Mouse (Mus musculus) G1E-ER4 (cell line): Measurements from ENCODE around the gene Trim26. TPM values are rescaled to one million over a fixed set of nuclear protein-coding genes. Genes with fewer than 3 reads are reported as not detected.

Experiments used
- GATA1 ChIP-seq: IDR thresholded peaks from one replicate; pipeline ENCODE4 v1.8.0; 2012; ENCODE audit warnings: low read length, inconsistent platforms
- polyA plus RNA-seq: library from polyadenylated mRNA; stranded (reverse); fragments of >175 nt; gene quantifications from 2 replicates; pipeline ENCODE4 v1.2.3, GENCODE M21; 2012

Trim26 gene
- polyA plus RNA-seq, 1 experiment: 7.9 TPM

DNA sequence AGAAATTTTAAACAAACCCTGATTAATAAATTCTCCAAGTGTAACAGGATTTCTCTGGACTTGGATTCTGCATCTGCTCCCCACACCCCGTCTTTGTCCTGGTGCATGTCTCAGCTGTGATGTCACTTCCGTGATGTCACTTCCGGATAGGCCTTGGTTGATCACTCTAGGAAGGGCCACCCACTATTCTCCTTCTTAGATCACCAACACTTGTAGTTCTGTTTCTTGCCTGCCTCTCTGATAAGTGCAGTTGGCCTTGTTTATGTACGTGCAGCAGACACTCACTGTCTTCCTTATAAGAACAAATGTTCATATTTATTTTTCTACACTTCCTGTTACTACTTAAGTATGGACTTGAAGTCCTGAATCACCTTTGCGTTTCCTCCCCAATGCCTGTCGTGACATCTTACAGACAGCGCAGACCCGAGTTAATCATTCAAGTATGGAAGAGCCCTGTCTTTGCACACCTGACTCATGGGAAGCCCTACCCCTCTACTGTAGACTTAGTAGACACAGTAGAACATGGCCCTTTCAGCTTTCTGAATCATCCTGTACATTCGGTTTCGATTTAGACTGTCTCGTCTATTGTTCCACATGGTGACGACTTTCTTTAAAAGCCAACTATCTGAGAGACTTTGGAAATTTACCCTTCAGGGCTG, 48.3 kb downstream of the Trim26 start:
- TF ChIP-seq GATA1: no peak

DNA sequence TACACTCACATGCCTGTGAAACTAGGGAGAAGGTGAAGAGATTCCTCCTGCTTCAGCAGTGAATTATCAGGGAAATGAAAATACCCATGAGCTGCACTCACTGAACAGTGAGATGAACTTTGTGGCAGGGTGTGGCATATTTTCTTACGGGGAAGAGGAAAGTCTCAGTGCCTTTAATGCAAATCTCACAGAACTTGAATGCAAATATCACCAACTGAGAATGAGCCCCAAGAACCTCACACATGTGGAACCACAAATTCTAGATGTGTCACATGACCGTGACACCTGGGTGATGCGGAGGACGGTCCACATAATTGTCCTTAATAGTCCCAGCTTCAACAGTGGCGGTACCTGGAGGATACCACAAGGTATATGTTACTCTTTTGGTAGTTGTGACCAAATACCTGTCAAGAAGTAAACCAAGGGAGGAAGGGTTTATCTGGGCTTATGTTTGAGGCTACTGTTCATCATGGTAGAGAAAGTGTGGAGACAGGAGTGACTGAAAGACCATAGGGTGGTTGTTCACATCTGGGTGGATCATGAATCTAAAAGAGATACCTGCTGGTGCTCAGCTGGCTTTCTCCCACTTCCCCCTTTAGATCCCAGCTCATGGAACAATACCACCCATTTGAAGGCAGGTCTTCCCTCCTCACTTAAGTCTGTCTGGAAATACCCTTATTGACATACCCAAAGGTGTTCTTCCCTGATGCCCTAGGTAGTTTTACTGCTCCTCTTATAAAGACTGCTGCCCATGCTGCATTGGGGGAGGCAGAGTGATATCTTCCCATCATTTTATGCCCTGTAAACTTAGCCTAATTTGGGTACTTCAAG, 53.4 kb downstream of the Trim26 start, which contains the start of gene Trim40:
Trim40 (minus strand) TSS at position 51 of the 831 bp plus-strand sequence.
- no peak for TF ChIP-seq GATA1

DNA sequence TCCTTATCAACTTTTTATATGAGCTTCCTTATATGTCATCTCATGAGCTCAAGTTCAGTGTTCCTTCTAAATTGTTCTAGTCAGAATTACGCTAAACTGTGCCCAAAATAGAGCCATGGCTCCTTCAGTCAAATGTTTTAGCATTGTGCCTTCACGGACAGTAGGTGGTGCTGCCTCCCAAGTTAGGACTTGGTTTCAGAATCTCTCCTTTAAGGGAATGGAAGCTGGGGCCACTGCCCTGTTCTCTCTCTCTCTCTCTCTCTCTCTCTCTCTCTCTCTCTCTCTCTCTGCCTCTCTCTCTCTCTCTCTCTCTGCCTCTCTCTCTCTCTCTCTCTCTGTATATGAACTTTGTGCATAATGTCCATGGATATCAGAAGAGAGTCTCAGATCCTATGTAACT, 55.4 kb downstream of the Trim26 start:
- no peak for TF ChIP-seq GATA1

DNA sequence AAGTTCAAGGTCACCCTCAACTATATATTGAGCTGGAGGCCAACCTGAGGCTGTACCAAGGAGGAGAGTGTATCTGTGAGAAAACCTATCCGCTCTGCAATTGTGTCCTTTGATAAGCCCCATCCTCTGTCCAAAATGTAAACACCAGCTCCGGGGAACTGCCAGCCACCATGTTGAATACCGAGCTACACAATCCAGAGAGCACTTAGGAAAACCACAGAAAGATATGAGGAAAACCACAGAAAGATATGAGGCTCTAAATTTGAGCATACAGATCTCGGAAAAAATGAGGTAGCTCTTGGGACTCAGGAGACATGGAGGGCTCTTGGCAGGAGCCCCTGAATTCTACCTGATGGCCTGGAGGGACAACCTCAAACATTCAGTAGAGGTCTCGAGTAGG, 56.5 kb downstream of the Trim26 start:
- peak; percentile 31 for TF ChIP-seq GATA1

DNA sequence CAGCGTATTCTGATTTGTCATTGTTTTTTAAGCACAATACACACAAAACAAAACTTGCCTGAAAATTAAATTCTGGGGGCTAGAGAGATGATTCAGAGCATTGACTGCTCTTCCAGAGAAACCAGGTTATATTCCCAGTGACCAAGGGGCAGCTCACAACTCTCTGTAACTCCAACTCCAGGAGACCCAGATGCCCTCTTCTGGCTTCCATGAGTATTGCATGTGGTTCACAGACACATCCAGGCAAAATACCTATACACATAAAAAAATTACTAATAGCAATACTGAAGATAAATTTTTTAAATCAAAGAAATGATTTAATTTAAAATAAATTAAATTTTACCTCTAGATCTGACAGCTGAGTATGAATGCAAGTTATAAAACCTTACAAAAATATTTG, 59.6 kb downstream of the Trim26 start:
- no peak for TF ChIP-seq GATA1

DNA sequence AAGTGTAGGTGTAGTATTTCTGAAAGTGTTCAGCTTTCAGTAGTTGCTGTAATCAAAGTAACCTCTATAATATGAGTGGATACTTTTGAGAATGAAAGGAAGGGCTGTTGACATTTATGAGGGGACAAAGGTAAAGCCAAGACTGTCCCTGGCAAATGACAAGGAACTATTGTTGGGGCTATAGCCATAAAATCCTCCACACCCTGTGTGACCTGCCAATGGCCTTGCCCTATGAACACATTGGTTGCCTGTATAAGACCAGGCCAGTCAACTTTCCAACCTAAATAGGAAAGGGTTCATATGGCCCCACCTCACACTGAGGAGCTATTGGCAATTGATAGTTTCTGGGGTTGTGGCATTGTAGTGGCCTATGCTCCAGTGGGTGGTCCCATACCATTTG, 60.1 kb downstream of the Trim26 start:
- no peak for TF ChIP-seq GATA1

DNA sequence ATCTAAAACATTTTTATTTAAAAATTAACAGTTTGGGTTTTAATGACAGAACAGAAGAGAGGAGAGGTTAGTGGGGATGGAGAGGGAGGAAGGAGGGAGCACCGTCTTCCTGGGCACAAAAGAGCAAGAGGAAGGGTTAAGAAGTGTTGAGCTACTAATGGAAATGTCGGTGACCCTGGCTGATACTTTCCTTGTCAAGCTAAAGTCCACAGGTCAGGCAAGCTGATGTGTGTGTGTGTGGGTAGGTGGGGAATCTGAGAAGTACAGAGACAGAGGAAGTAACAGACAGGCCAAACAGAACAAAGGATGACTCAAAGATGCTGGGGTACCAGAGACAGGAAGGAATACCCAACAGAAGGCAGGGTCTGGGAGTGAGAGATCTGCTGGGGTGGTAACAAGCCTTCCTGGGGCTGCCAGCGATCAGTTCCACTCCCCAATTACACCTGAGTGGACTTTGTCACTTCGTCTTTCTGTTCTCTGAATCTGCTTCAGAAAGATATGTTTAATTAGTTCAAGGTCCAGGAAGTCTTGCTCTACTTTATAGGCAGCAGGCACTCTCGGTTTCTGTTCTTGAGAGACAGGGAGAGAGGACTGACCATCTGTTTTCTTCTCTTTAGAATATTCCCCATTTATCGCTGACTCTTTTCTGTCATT, 60.7 kb downstream of the Trim26 start, which contains the start of gene Trim31:
Trim31 (plus strand) TSS at position 567 of the 654 bp plus-strand sequence.
- no peak for TF ChIP-seq GATA1

DNA sequence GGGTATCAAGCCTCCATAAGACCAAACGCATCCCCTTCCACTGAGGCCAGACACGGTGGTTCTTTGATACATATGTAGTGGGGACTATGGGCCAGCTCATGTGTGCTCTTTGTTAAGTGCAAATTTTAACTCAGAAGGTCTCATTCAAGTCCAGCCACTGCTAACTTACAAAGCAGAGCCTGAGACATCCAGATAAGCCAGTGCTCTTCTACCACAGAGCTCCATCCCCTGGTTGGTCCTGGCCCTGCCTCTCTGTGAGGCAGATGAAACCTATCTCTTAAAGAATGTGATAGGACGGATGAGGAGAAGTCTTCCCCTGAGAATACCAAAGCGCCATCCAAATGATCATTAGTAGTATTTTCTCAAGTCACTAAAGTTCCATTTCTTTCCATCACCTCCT, 62.4 kb downstream of the Trim26 start:
- no peak for TF ChIP-seq GATA1

DNA sequence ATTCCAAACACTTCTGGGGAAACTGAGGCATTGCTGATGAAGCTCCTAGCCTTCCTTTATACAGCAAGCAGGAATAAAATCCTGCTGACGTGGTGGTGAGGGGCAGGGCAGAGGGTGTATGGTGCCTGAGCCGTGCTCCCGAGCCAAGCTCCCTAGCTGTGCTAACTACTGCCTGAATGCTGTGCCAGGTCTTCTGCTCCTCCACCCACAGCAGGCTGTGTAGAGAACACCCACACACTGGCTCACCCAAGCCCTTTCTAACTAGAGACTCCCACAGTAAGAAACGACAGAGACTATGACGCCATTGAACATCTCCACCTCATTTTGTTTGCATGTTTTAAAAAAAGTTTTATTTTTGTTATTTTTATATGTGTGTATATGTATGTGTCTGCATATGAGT, 63.1 kb downstream of the Trim26 start:
- no peak for TF ChIP-seq GATA1

DNA sequence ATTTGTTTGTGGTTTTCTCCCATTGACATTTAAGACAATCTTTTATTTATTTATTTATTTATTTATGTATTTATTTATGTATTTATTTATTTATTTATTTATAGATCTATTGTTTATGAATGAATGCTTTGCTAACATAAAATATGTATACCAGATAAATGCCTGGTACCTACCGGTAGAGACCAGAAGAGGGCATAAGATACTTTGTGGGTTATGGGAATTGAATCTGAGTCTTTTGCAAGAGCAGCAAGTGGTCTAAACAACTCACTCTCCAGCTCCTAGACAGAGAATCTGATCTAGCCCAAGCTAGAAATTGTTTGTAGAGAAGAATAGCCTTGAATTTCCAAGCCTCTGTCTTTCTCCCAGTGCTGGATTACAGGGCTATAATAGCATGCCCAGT, 63.8 kb downstream of the Trim26 start:
- no peak for TF ChIP-seq GATA1

DNA sequence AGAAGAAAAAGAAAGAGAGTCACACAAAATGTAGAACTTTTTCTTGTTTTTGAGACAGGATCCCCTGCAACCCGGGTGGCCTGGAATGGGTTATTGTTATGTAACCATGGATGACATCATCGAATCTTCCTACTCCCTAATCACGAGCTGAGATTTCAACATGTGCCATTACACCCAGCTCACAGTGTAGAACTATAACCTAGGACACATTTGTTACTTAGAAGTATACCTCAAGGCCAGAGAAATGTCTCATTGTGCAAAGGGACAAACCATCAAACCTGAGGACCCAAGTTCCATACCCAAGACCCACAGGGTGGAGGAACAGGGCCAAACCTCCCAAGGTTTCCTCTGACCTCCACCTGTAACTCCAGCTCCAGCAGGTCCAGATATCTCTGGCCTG, 66.7 kb downstream of the Trim26 start:
- TF ChIP-seq GATA1: no peak

DNA sequence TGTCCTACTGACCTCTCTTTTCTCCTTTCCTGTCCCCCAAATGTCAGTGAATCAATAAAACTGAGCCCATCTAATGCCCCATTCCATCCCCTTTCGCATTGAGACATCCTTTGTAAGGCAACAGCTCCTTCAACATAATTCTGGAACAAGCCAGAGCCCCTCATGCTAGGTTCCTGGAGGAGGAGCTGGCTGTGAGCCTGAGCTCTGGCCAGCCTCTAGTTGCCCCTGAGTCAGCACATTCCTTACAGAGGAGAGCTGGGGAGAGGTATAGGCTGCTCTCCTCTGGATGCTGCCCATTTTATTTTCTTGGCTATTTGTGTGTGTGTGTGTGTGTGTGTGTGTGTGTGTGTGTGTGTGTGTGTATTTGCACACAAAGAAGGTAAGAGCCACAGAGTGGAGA, 71.3 kb downstream of the Trim26 start:
- TF ChIP-seq GATA1: no peak

Other genes with a start within 250 kb of the Trim26 start
- not detected in 2 replicates for gene H2-M9, start 194.5 kb upstream of the Trim26 start, polyA plus RNA-seq
- not detected in 2 replicates for gene H2-M1, start 164.9 kb upstream of the Trim26 start, polyA plus RNA-seq
- gene H2-M10.5, start 64.2 kb upstream of the Trim26 start, polyA plus RNA-seq: not detected in 2 replicates
- not detected in 2 replicates for gene H2-M10.6, start 25.0 kb upstream of the Trim26 start, polyA plus RNA-seq
- gene Trim15, start 30.1 kb downstream of the Trim26 start, polyA plus RNA-seq: not detected in 2 replicates
- 4.3 and 11.7 TPM in 2 replicates for gene Trim10, start 32.4 kb downstream of the Trim26 start, polyA plus RNA-seq
- gene Trim40, start 53.0 kb downstream of the Trim26 start, polyA plus RNA-seq: not detected in 2 replicates
- gene Trim31, start 61.0 kb downstream of the Trim26 start, polyA plus RNA-seq: not detected in 2 replicates
- not detected in 2 replicates for gene Rnf39, start 105.8 kb downstream of the Trim26 start, polyA plus RNA-seq
- gene Ppp1r11, start 114.6 kb downstream of the Trim26 start, polyA plus RNA-seq: 252 and 445 TPM in 2 replicates
- 3.8 and 5.8 TPM in 2 replicates for gene Znrd1, start 121.4 kb downstream of the Trim26 start, polyA plus RNA-seq
- 0.26 and 0.56 TPM in 2 replicates for gene Znrd1as, start 121.5 kb downstream of the Trim26 start, polyA plus RNA-seq
- not detected in 2 replicates for gene 2410137M14Rik, start 144.1 kb downstream of the Trim26 start, polyA plus RNA-seq
- gene H2-M5, start 152.4 kb downstream of the Trim26 start, polyA plus RNA-seq: not detected in 2 replicates
- gene Zfp57, start 164.0 kb downstream of the Trim26 start, polyA plus RNA-seq: not detected in 2 replicates
- gene Mog, start 186.3 kb downstream of the Trim26 start, polyA plus RNA-seq: not detected in 2 replicates
- gene Gabbr1, start 208.8 kb downstream of the Trim26 start, polyA plus RNA-seq: 20.1 and 23.9 TPM in 2 replicates